Mouse (Mus musculus) hindbrain, embryonic 14.5 days (tissue): ENCODE measurements at regions not wholly inside any gene's neighbourhood (a gene's known extent, or its start where the extent isn't known, plus 50 kb on each side); places are given as distances from the start of the nearest gene placed in this dataset.

Experiments
- ATAC-seq: fragments of 200-750 bp; cut with Nextera tagmentation; 2 replicates; pipeline ENCODE4 v1.8.0; 2017; ENCODE audit warnings: moderate number of reproducible peaks, mild to moderate bottlenecking, moderate TSS enrichment, moderate library complexity; ENCODE audit not compliant: low FRiP score
- DNase-seq: peaks from one replicate; pipeline ENCODE4 v3.0.0-alpha.2; 2015; ENCODE audit warnings: low spot score
- H3K27ac ChIP-seq: fragments of 300-500 bp; sonication (generic); 2 replicates; pipeline ENCODE4 v1.5.1; 2014; ENCODE audit warnings: mild to moderate bottlenecking, moderate library complexity
- H3K27me3 ChIP-seq: fragments of 300-500 bp; sonication (generic); 2 replicates; pipeline ENCODE4 v1.6.1; 2014; ENCODE audit warnings: mild to moderate bottlenecking, low read length, mixed read lengths; ENCODE audit not compliant: control insufficient read depth, insufficient read depth
- H3K36me3 ChIP-seq: fragments of 300-500 bp; sonication (generic); replicated peaks from 2 replicates; pipeline ENCODE4 v1.6.1; 2014; ENCODE audit not compliant: control insufficient read depth, insufficient read depth
- H3K4me1 ChIP-seq: fragments of 300-500 bp; sonication (generic); replicated peaks from 2 replicates; pipeline ENCODE4 v1.6.1; 2014; ENCODE audit warnings: antibody characterized with exemption, low read length, mixed read lengths; ENCODE audit not compliant: control insufficient read depth, insufficient read depth
- H3K4me2 ChIP-seq: fragments of 300-500 bp; sonication (generic); replicated peaks from 2 replicates; pipeline ENCODE4 v1.6.1; 2014; ENCODE audit warnings: mild to moderate bottlenecking, moderate library complexity
- H3K4me3 ChIP-seq: fragments of 300-500 bp; sonication (generic); replicated peaks from 2 replicates; pipeline ENCODE4 v1.5.1; 2014; ENCODE audit warnings: mild to moderate bottlenecking, low read length
- H3K9ac ChIP-seq: fragments of 300-500 bp; sonication (generic); 2 replicates; pipeline ENCODE4 v1.6.1; 2014
- H3K9me3 ChIP-seq: fragments of 300-500 bp; sonication (generic); 2 replicates; pipeline ENCODE4 v1.6.1; 2016; ENCODE audit warnings: low read length; ENCODE audit not compliant: control insufficient read depth
- WGBS: fragments of 180-500 bp; shearing (Covaris S2); extraction: QIAGEN DNeasy Blood & Tissue Kit; methylation state at CpG from one replicate; pipeline ENCODE4 v1.1.7; 2014; 5-methylcytosine and 5-hydroxymethylcytosine counted together

GRCm38 (mm10) chr1:49082555-49082954 lies 1817.9 kb upstream of the Tmeff2 start:
- Histone ChIP-seq H3K27ac (no peak overlapping the region), H3K4me1 (no peaks in the 10 kb centered on the region), H3K9ac (no peak overlapping the region), H3K27me3 (no peaks in the 10 kb centered on the region), H3K36me3 (no peaks in the 10 kb centered on the region), H3K9me3 (no peaks in the 10 kb centered on the region), H3K4me3 (no peak overlapping the region), H3K4me2 (no peak overlapping the region)
- ATAC-seq (peak; percentile 51; the same call in 1 of the 2 replicates), DNase-seq (no peak)
- WGBS: 83% methylated on average over 2 of the region's 2 CpGs

GRCm38 (mm10) chr1:49099573-49099972 lies 1800.9 kb upstream of the Tmeff2 start:
- Histone ChIP-seq H3K27ac (no peak overlapping the region), H3K4me3 (no peak overlapping the region), H3K27me3 (no peaks in the 10 kb centered on the region), H3K9me3 (no peaks in the 10 kb centered on the region), H3K36me3 (no peaks in the 10 kb centered on the region), H3K4me2 (no peak overlapping the region), H3K4me1 (no peaks in the 10 kb centered on the region), H3K9ac (no peak overlapping the region)
- ATAC-seq: no peak
- no peak for DNase-seq
- WGBS: 70% methylated on average over 2 of the region's 2 CpGs

GRCm38 (mm10) chr1:49109090-49109489 lies 1791.4 kb upstream of the Tmeff2 start:
- Histone ChIP-seq H3K27ac (no peak overlapping the region), H3K4me2 (no peak overlapping the region), H3K4me1 (no peaks in the 10 kb centered on the region), H3K36me3 (no peaks in the 10 kb centered on the region), H3K9me3 (no peaks in the 10 kb centered on the region), H3K27me3 (no peaks in the 10 kb centered on the region), H3K9ac (no peak overlapping the region), H3K4me3 (no peak overlapping the region)
- 40% methylated on average over 2 of the region's 2 CpGs for WGBS
- DNase-seq (peak; percentile 39), ATAC-seq (0 out of 2 replicates have a peak, but pooled peaks have one; percentile 40)

GRCm38 (mm10) chr1:49109511-49109910 lies 1790.9 kb upstream of the Tmeff2 start:
- no peaks in the 10 kb centered on the region for H3K36me3 ChIP-seq
- 81% methylated on average over 1 of the region's 1 CpGs for WGBS
- DNase-seq (no peak), ATAC-seq (no peak)
- H3K27me3 ChIP-seq: no peaks in the 10 kb centered on the region
- no peak overlapping the region for H3K4me3 ChIP-seq
- no peak overlapping the region for H3K4me2 ChIP-seq
- H3K9ac ChIP-seq: no peak overlapping the region
- no peak overlapping the region for H3K27ac ChIP-seq
- no peaks in the 10 kb centered on the region for H3K9me3 ChIP-seq
- H3K4me1 ChIP-seq: no peaks in the 10 kb centered on the region
